Mouse (Mus musculus) liver, embryonic 14.5 days (tissue): ENCODE results near the gene Eps8l1. TPM values are rescaled to one million over a fixed set of nuclear protein-coding genes. Genes with fewer than 3 reads are reported as not detected.

Experiments
- ATAC-seq: fragments of 200-750 bp; cut with Nextera tagmentation; 2 replicates; pipeline ENCODE4 v1.8.0; 2017; ENCODE audit warnings: moderate number of reproducible peaks, mild to moderate bottlenecking, moderate library complexity; ENCODE audit not compliant: insufficient read depth
- DNase-seq, 3 experiments: peaks; one replicate each; pipeline ENCODE4 v3.0.0-alpha.2; 2012 to 2013; ENCODE audit warnings: low read depth in 3 of 3, low spot score in 3 of 3
- H3K27ac ChIP-seq: fragments of 300-500 bp; sonication (generic); 2 replicates; pipeline ENCODE4 v1.5.1; 2014; ENCODE audit warnings: moderate library complexity, mild to moderate bottlenecking, control low read depth, inconsistent platforms
- H3K27me3 ChIP-seq: fragments of 300-500 bp; sonication (generic); 2 replicates; pipeline ENCODE4 v1.6.1; 2014; ENCODE audit warnings: mild to moderate bottlenecking, low read length, moderate library complexity; ENCODE audit not compliant: control insufficient read depth, insufficient read depth
- H3K36me3 ChIP-seq: fragments of 300-500 bp; sonication (generic); replicated peaks from 2 replicates; pipeline ENCODE4 v1.6.1; 2014; ENCODE audit warnings: low read depth; ENCODE audit not compliant: control insufficient read depth, insufficient read depth
- H3K4me1 ChIP-seq, 2 experiments: fragments of 200-500 bp in 1 of 2; fragments of 300-500 bp in 1 of 2; sonication (generic) in 1 of 2; replicated peaks; 2 replicates each; pipeline ENCODE4 v1.6.1; 2012 to 2014; ENCODE audit warnings: antibody characterized with exemption in 1 of 2, inconsistent platforms in 1 of 2, low read length in 1 of 2; ENCODE audit not compliant: control insufficient read depth in 2 of 2, insufficient read depth in 2 of 2
- H3K4me2 ChIP-seq: fragments of 300-500 bp; sonication (generic); 2 replicates; pipeline ENCODE4 v1.6.1; 2014; ENCODE audit warnings: low read depth, mild to moderate bottlenecking, control low read depth, moderate library complexity
- H3K4me3 ChIP-seq, 2 experiments: fragments of 200-500 bp in 1 of 2; fragments of 300-500 bp in 1 of 2; sonication (generic) in 1 of 2; 2 replicates each; pipeline ENCODE4 v1.5.1; 2012 to 2014; ENCODE audit warnings: low read depth in 2 of 2, low read length in 2 of 2, mild to moderate bottlenecking in 2 of 2, control low read depth in 1 of 2, inconsistent platforms in 1 of 2, moderate library complexity in 1 of 2; ENCODE audit not compliant: insufficient read depth in 1 of 2
- H3K9ac ChIP-seq: fragments of 300-500 bp; sonication (generic); replicated peaks from 2 replicates; pipeline ENCODE4 v1.6.1; 2014; ENCODE audit warnings: mild to moderate bottlenecking, control low read depth, moderate library complexity
- H3K9me3 ChIP-seq: fragments of 300-500 bp; sonication (generic); 2 replicates; pipeline ENCODE4 v1.6.1; 2016; ENCODE audit warnings: low read length, mixed read lengths; ENCODE audit not compliant: control insufficient read depth
- CTCF ChIP-seq: IDR thresholded peaks from 2 replicates; pipeline ENCODE4 v1.5.1; 2016; ENCODE audit warnings: antibody characterized with exemption, low read depth, control low read depth
- EP300 ChIP-seq: IDR thresholded peaks from 2 replicates; pipeline ENCODE4 v1.6.1; 2016; ENCODE audit warnings: antibody characterized with exemption, low read depth
- WGBS: fragments of 180-500 bp; shearing (Covaris S2); extraction: QIAGEN DNeasy Blood & Tissue Kit; methylation state at CpG from one replicate; pipeline ENCODE4 v1.1.7; 2014; ENCODE audit not compliant: insufficient replicate concordance; 5-methylcytosine and 5-hydroxymethylcytosine counted together
- polyA plus RNA-seq, 2 experiments: library from polyadenylated mRNA; depleted of rRNA in 1 of 2; stranded (reverse) in 1 of 2; unstranded in 1 of 2; fragments of >200 nt; fragmentation: Nextera tagmentation in 1 of 2; extraction: Ambion mirVana in 1 of 2; gene quantifications; 2 replicates each; pipeline versions ENCODE4 v1.2.1 to v1.2.3; 2012 to 2014

Eps8l1 gene
- polyA plus RNA-seq, 2 experiments, result 0.10 to 1.6 TPM

DNA sequence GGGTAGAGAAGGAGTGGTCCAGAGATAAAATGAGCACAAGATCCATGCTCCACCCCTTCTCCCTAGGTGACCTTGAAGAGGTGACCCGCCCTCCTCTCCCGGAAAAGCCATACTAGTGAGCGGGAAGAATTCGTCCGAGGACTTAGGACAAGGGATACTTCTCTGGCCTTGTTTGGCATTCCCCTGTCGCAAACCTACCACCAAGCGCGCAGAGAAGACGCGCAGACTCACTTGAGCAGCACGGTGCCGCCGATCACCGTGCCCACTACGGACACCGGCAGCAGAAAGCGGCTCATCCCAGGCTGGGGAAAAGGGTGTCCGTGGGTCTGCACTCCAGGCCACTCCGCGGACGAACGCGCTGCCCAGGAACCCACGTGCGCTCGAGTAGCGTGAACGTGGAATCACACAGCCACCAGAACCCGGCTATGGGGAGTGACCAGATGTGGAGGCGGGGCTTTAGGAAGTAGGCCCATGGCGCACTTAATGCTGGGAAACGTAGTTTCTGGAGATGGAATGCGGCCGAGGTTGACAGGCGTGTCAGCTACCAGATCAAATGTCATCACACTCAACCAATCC is 15.2 kb upstream of the Eps8l1 start, which contains the start of gene Rdh13:
TSS of gene Rdh13 (minus strand) at position 434 of the 576 bp plus-strand sequence.
- no peaks in the 10 kb centered on the region for H3K27me3 ChIP-seq
- under 1% methylated on average over 35 of the region's 35 CpGs for WGBS
- no peaks in the 10 kb centered on the region for H3K9me3 ChIP-seq
- H3K36me3 ChIP-seq, result no peaks in the 10 kb centered on the region
- ATAC-seq, result peak; percentile 95
- peak within 1 kb of the TSS; percentile 85 for H3K4me2 ChIP-seq
- H3K4me3 ChIP-seq, result peak within 1 kb of the TSS; percentile 86 to 98
- H3K27ac ChIP-seq, result no peak within 1 kb of the TSS
- H3K9ac ChIP-seq, result peak within 1 kb of the TSS; percentile 71
- peaks cover 0 to 2% of the 10 kb centered on the region in 2 experiments; a peak in 2 of 4 replicates for H3K4me1 ChIP-seq
- peak; percentile 74 to 82 (median 75) for DNase-seq
- TF ChIP-seq CTCF (peak; percentile 22; the same call in 1 of the 2 replicates), EP300 (no peak)

DNA sequence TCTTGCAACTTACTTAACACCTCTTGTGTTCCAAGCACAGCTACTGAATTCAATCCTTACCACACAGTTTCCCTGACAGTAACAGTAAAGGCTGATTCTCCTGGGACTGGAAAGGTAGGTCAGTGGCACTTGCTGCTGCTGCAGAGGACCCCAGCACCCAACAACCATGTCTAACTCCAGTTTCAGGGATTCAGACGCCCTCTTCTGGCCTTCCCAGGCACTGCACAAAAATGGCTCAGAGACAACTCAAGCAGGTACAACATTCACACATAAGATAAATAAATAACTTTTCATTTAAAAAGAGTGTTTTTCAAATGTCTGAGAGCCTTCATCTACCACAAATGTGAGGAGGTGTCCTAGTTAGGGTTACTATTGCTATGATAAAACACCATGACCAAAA is 13.3 kb upstream of the Eps8l1 start:
- no peaks in the 10 kb centered on the region for H3K9me3 ChIP-seq
- no peaks in the 10 kb centered on the region for H3K36me3 ChIP-seq
- ATAC-seq (no peak), DNase-seq (no peak)
- H3K9ac ChIP-seq, result no peak overlapping the region
- H3K4me1 ChIP-seq, result peaks cover 0 to 2% of the 10 kb centered on the region in 2 experiments; a peak in 3 of 4 replicates
- 0% methylated on average over 1 of the region's 1 CpGs for WGBS
- H3K27ac ChIP-seq, result no peak overlapping the region
- no peak overlapping the region for H3K4me2 ChIP-seq
- H3K4me3 ChIP-seq, result no peak overlapping the region
- H3K27me3 ChIP-seq, result no peaks in the 10 kb centered on the region
- peak; percentile 65 for TF ChIP-seq CTCF
- no peak for TF ChIP-seq EP300

DNA sequence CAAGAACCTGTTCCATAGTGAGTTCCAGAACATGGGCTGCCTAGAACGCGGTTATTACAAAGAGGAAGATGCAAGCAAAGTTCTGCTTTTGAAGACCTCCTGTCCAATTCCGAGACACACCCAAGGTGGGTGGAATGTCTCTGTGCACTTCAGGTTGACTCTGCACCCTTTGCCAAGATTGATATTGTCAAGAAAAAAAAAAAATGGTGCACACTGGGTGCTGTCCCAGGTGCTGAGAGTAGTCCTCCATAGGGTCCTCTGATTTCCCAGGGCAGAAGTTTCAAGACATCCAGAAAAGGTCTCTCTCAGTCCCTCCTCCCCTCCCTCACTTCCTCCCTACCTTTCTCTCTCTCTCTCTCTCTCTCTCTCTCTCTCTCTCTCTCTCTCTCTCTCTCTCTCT is 12.0 kb upstream of the Eps8l1 start:
- H3K9ac ChIP-seq, result no peak overlapping the region
- no peaks in the 10 kb centered on the region for H3K36me3 ChIP-seq
- ATAC-seq, result no peak
- no peak for DNase-seq
- no peak overlapping the region for H3K4me3 ChIP-seq
- WGBS, result 57% methylated on average over 3 of the region's 3 CpGs
- H3K27me3 ChIP-seq, result no peaks in the 10 kb centered on the region
- no peak overlapping the region for H3K27ac ChIP-seq
- TF ChIP-seq EP300, result no peak
- no peak for TF ChIP-seq CTCF
- H3K9me3 ChIP-seq, result no peaks in the 10 kb centered on the region
- H3K4me1 ChIP-seq, result peaks cover 0 to 4% of the 10 kb centered on the region in 2 experiments; a peak in 3 of 4 replicates
- H3K4me2 ChIP-seq, result no peak overlapping the region

DNA sequence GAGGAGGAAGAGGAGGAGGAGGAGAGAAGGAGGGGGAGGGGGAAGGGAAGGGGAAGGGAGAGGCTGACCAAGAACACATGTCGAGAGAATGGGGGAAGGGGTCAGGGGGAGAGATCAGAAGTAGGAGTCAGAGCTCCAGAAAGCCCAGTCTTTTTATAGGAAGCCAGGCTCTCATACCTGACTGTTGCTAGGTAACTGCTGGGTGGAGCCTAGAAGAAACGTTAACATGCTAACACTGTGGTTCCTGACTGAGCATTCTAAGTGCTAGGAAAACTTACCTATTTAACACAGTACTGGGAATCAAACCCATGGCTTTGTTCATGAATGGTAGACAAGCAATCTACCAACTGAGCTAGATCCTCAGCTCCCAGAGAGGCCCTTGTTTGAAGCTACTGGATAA is 11.3 kb upstream of the Eps8l1 start:
- DNase-seq (no peak), ATAC-seq (no peak)
- Histone ChIP-seq H3K4me2 (no peak overlapping the region), H3K9me3 (no peaks in the 10 kb centered on the region), H3K9ac (no peak overlapping the region), H3K4me3 (no peak overlapping the region), H3K27ac (no peak overlapping the region), H3K36me3 (no peaks in the 10 kb centered on the region), H3K4me1 (peaks cover 0 to 4% of the 10 kb centered on the region in 2 experiments; a peak in 3 of 4 replicates), H3K27me3 (no peaks in the 10 kb centered on the region)
- 11% methylated on average over 2 of the region's 2 CpGs for WGBS
- TF ChIP-seq EP300 (no peak), CTCF (no peak)

DNA sequence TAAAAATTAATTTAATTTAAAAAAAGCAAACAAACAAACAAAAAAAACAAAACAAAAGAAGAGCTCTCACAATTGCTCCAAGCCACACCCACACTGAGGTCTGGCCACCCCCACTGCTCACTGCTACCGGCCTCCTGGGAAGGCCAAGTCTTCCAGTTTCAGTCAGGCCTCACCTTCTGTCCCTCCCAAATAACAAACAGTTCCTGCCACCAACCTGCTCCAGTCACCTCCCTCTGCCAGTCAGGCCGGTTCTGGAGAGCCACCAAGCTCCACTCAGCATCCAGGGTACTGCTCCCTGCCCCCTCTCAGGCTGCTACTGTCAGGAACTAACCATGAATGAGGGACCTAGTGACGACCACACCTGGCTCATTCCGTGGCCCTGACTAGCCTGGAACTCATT is 7.8 kb upstream of the Eps8l1 start:
- 27% methylated on average over 4 of the region's 4 CpGs for WGBS
- Histone ChIP-seq H3K4me3 (no peak overlapping the region), H3K27ac (no peak overlapping the region), H3K27me3 (no peaks in the 10 kb centered on the region), H3K4me2 (no peak overlapping the region), H3K36me3 (no peaks in the 10 kb centered on the region), H3K9me3 (no peaks in the 10 kb centered on the region), H3K9ac (no peak overlapping the region), H3K4me1 (peaks cover 0 to 2% of the 10 kb centered on the region in 2 experiments; a peak in 2 of 4 replicates)
- DNase-seq (no peak), ATAC-seq (no peak)
- TF ChIP-seq CTCF, result no peak
- no peak for TF ChIP-seq EP300
